Mouse (Mus musculus): ENCODE results near the gene Fgfr3.

The Fgfr3 gene

GRCm38 (mm10) chr5:33721541-33722265, at the start of gene Fgfr3:
TSS of gene Fgfr3 (plus strand) at chr5:33721674.
- DNase-seq = peak; percentile 34 to 49

- DNase-seq = peak in 1 of 2 experiments; percentile 44
Measured at GRCm38 (mm10) chr5:33674439-33674838, 47.0 kb upstream of the Fgfr3 start.

GRCm38 (mm10) chr5:33675964-33676363, 45.5 kb upstream of the Fgfr3 start:
- DNase-seq = peak; percentile 46 to 72

GRCm38 (mm10) chr5:33678244-33678643, 43.2 kb upstream of the Fgfr3 start:
- no peak for DNase-seq

GRCm38 (mm10) chr5:33681044-33681443, 40.4 kb upstream of the Fgfr3 start:
- DNase-seq = no peak

GRCm38 (mm10) chr5:33681611-33682388, 39.7 kb upstream of the Fgfr3 start:
- no peak for DNase-seq

- DNase-seq = no peak
Measured at GRCm38 (mm10) chr5:33682963-33683362, 38.5 kb upstream of the Fgfr3 start.

- DNase-seq = peak in 1 of 2 experiments; percentile 37
Measured at GRCm38 (mm10) chr5:33683897-33684652, 37.4 kb upstream of the Fgfr3 start.

GRCm38 (mm10) chr5:33684932-33685331, 36.5 kb upstream of the Fgfr3 start:
- DNase-seq = no peak

GRCm38 (mm10) chr5:33687142-33687541, 34.3 kb upstream of the Fgfr3 start:
- DNase-seq = no peak

- no peak for DNase-seq
Measured at GRCm38 (mm10) chr5:33688278-33689220, 32.9 kb upstream of the Fgfr3 start.

GRCm38 (mm10) chr5:33689221-33689844, 32.1 kb upstream of the Fgfr3 start:
- no peak for DNase-seq

GRCm38 (mm10) chr5:33689852-33690645, 31.4 kb upstream of the Fgfr3 start:
- no peak for DNase-seq

- no peak for DNase-seq
Measured at GRCm38 (mm10) chr5:33692393-33692792, 29.1 kb upstream of the Fgfr3 start.

GRCm38 (mm10) chr5:33694461-33694847, 27.0 kb upstream of the Fgfr3 start:
- DNase-seq = no peak

- no peak for DNase-seq
Measured at GRCm38 (mm10) chr5:33694848-33695717, 26.4 kb upstream of the Fgfr3 start.

- DNase-seq = no peak
Measured at GRCm38 (mm10) chr5:33695718-33696121, 25.8 kb upstream of the Fgfr3 start.

GRCm38 (mm10) chr5:33696430-33696829, 25.0 kb upstream of the Fgfr3 start:
- no peak for DNase-seq

GRCm38 (mm10) chr5:33697534-33697933, 23.9 kb upstream of the Fgfr3 start:
- DNase-seq = no peak

Measured in cerebellum, postnatal 25 days (tissue).